Mouse (Mus musculus) urinary bladder, postnatal 36 days (tissue): ENCODE results near the gene Wnt9b.
A peak's percentile ranks its signal among the peaks of the same experiment; 100 is the strongest.

Source experiments
- DNase-seq, 2 experiments: peaks; one replicate each; pipeline ENCODE4 v3.0.0; 2022; ENCODE audit warnings: low spot score in 2 of 2, mixed read lengths in 1 of 2

The Wnt9b gene

GRCm38 (mm10) chr11:103732306-103732705, 17.3 kb downstream of the Wnt9b start:
- no peak for DNase-seq

- DNase-seq: no peak
These were observed 18.0 kb downstream of the Wnt9b start for GRCm38 (mm10) chr11:103731594-103731993.

- no peak for DNase-seq
These were observed 20.2 kb downstream of the Wnt9b start for GRCm38 (mm10) chr11:103729282-103729985.

GRCm38 (mm10) chr11:103724331-103724771, 25.3 kb downstream of the Wnt9b start:
- no peak for DNase-seq

GRCm38 (mm10) chr11:103722040-103722481, 27.6 kb downstream of the Wnt9b start:
- no peak for DNase-seq

- no peak for DNase-seq
These were observed 28.1 kb downstream of the Wnt9b start for GRCm38 (mm10) chr11:103721468-103722039.

- no peak for DNase-seq
These were observed 30.2 kb downstream of the Wnt9b start for GRCm38 (mm10) chr11:103719436-103719835.

- DNase-seq: no peak
These were observed 32.6 kb downstream of the Wnt9b start for GRCm38 (mm10) chr11:103716971-103717370.

- DNase-seq: no peak
These were observed 35.5 kb downstream of the Wnt9b start for GRCm38 (mm10) chr11:103714074-103714473.

- DNase-seq: no peak
These were observed 37.6 kb downstream of the Wnt9b start for GRCm38 (mm10) chr11:103711851-103712587.

- DNase-seq: no peak
These were observed 39.6 kb downstream of the Wnt9b start for GRCm38 (mm10) chr11:103709982-103710381.

GRCm38 (mm10) chr11:103707005-103707404, 42.6 kb downstream of the Wnt9b start:
- DNase-seq: peak in 1 of 2 experiments; percentile 30

- DNase-seq: no peak
These were observed 51.4 kb downstream of the Wnt9b start for GRCm38 (mm10) chr11:103698226-103698625.

- DNase-seq: peak; percentile 85 to 88
These were observed 52.0 kb downstream of the Wnt9b start, which contains the start of gene Gosr2 for GRCm38 (mm10) chr11:103697565-103698176. Gene Gosr2, minus strand, starts transcription at chr11:103697898.

GRCm38 (mm10) chr11:103696851-103697564, 52.6 kb downstream of the Wnt9b start:
- DNase-seq: no peak

GRCm38 (mm10) chr11:103693241-103693640, 56.4 kb downstream of the Wnt9b start:
- no peak for DNase-seq

- DNase-seq: no peak
These were observed 58.6 kb downstream of the Wnt9b start for GRCm38 (mm10) chr11:103691036-103691435.

GRCm38 (mm10) chr11:103688980-103689378, 60.6 kb downstream of the Wnt9b start:
- no peak for DNase-seq

- no peak for DNase-seq
These were observed 61.2 kb downstream of the Wnt9b start for GRCm38 (mm10) chr11:103688271-103688979.

GRCm38 (mm10) chr11:103686706-103687105, 62.9 kb downstream of the Wnt9b start:
- no peak for DNase-seq

- peak in 1 of 2 experiments; percentile 12 for DNase-seq
These were observed 64.3 kb downstream of the Wnt9b start for GRCm38 (mm10) chr11:103685261-103685736.
